Mouse (Mus musculus): ENCODE measurements around the gene Rassf4. TPM values are rescaled to one million over a fixed set of nuclear protein-coding genes. Genes with fewer than 3 reads are reported as not detected.
A peak's percentile ranks its signal among the peaks of the same experiment; 100 is the strongest.

Gene Rassf4
- total RNA-seq, 2 experiments from 2014 or later, result 1.4 to 1.8 TPM

- no peak for DNase-seq (ENCODE audit: low spot score)
Measured at GRCm38 (mm10) chr6:116672349-116672748, 1.4 kb downstream of the Rassf4 start.

- no peak for DNase-seq (ENCODE audit: low spot score)
Measured at GRCm38 (mm10) chr6:116671768-116672167, 2.0 kb downstream of the Rassf4 start.

- no peak for DNase-seq (ENCODE audit: low spot score)
Measured at GRCm38 (mm10) chr6:116671031-116671430, 2.7 kb downstream of the Rassf4 start.

- no peak for DNase-seq (ENCODE audit: low spot score)
Measured at GRCm38 (mm10) chr6:116670144-116670543, 3.6 kb downstream of the Rassf4 start.

- no peak for DNase-seq (ENCODE audit: low spot score)
Measured at GRCm38 (mm10) chr6:116668682-116669470, 4.9 kb downstream of the Rassf4 start.

- no peak for DNase-seq (ENCODE audit: low spot score)
Measured at GRCm38 (mm10) chr6:116667382-116667781, 6.4 kb downstream of the Rassf4 start.

- no peak for DNase-seq (ENCODE audit: low spot score)
Measured at GRCm38 (mm10) chr6:116666892-116667291, 6.9 kb downstream of the Rassf4 start.

- DNase-seq (ENCODE audit: low spot score), result no peak
Measured at GRCm38 (mm10) chr6:116666085-116666750, 7.5 kb downstream of the Rassf4 start.

- no peak for DNase-seq (ENCODE audit: low spot score)
Measured at GRCm38 (mm10) chr6:116664830-116665229, 8.9 kb downstream of the Rassf4 start.

GRCm38 (mm10) chr6:116664031-116664430 is 9.7 kb downstream of the Rassf4 start:
- no peak for DNase-seq (ENCODE audit: low spot score)

GRCm38 (mm10) chr6:116663364-116663763 is 10.4 kb downstream of the Rassf4 start:
- DNase-seq (ENCODE audit: low spot score), result no peak

GRCm38 (mm10) chr6:116653684-116654454 is 19.9 kb downstream of the Rassf4 start:
- peak; percentile 65 for DNase-seq (ENCODE audit: low spot score)

GRCm38 (mm10) chr6:116653191-116653590 is 20.6 kb downstream of the Rassf4 start:
- DNase-seq (ENCODE audit: low spot score), result no peak

- no peak for DNase-seq (ENCODE audit: low spot score)
Measured at GRCm38 (mm10) chr6:116651437-116652118, 22.2 kb downstream of the Rassf4 start.

GRCm38 (mm10) chr6:116650406-116650805 is 23.3 kb downstream of the Rassf4 start, which contains the start of gene Depp1:
TSS of gene Depp1 (plus strand) at chr6:116650609.
- peak; percentile 81 for DNase-seq (ENCODE audit: low spot score)

- DNase-seq (ENCODE audit: low spot score), result no peak
Measured at GRCm38 (mm10) chr6:116649811-116650210, 23.9 kb downstream of the Rassf4 start.

- peak; percentile 88 for DNase-seq (ENCODE audit: low spot score)
Measured at GRCm38 (mm10) chr6:116647763-116648162, 26.0 kb downstream of the Rassf4 start.

- DNase-seq (ENCODE audit: low spot score), result no peak
Measured at GRCm38 (mm10) chr6:116644335-116644734, 29.4 kb downstream of the Rassf4 start.

- no peak for DNase-seq (ENCODE audit: low spot score)
Measured at GRCm38 (mm10) chr6:116643881-116644280, 29.9 kb downstream of the Rassf4 start.

- DNase-seq (ENCODE audit: low spot score), result no peak
Measured at GRCm38 (mm10) chr6:116642942-116643341, 30.8 kb downstream of the Rassf4 start.

GRCm38 (mm10) chr6:116639663-116640062 is 34.1 kb downstream of the Rassf4 start:
- no peak for DNase-seq (ENCODE audit: low spot score)
